Comparison of ENCODE assay signal across 10 mouse cellular contexts in genomic region chr5:125264700-125265099, GRCm38 (mm10).
DNase-seq lines count a peak whose midpoint lies in the region; ATAC-seq lines count a peak whose summit lies in the region.
"Had no signal": no experiment of that assay in that cellular context is flagged by ENCODE, and none has a peak within 500 bp of the region (broad histone marks: within the 10 kb centered on the region; RNA-seq: fewer than 3 reads in every experiment).

No protein-coding gene starts in this region.

- no peak overlapping the region for H3K4me2 ChIP-seq in embryonic facial prominence, embryonic 14.5 days (ENCODE audit: low read depth, low read length)
- H3K4me2 ChIP-seq in hindbrain, embryonic 16.5 days (ENCODE audit: low read length): no peak overlapping the region
- 0 out of 2 replicates have a peak overlapping the region, but pooled peaks have one; percentile 1 for H3K4me2 ChIP-seq in neural tube, embryonic 15.5 days
- H3K4me2 ChIP-seq: lung, embryonic 15.5 days had no signal

- H3K27ac ChIP-seq in embryonic facial prominence, embryonic 14.5 days (replicated peaks; ENCODE audit: low read depth, low read length): peak overlapping the region; percentile 33; the same call in 1 of the 2 replicates
- H3K27ac ChIP-seq in hindbrain, embryonic 16.5 days (ENCODE audit: low read depth, low read length): peak overlapping the region; percentile 76
- H3K27ac ChIP-seq in neural tube, embryonic 15.5 days (replicated peaks): peak overlapping the region; percentile 84
- H3K27ac ChIP-seq: lung, embryonic 15.5 days had no signal

- H3K27me3 ChIP-seq in embryonic facial prominence, embryonic 14.5 days (replicated peaks; ENCODE audit: control insufficient read depth, insufficient read depth, low read length): no peaks in the 10 kb centered on the region
- no peaks in the 10 kb centered on the region for H3K27me3 ChIP-seq in hindbrain, embryonic 16.5 days (replicated peaks; ENCODE audit: control insufficient read depth, insufficient read depth, low read length)
- no peaks in the 10 kb centered on the region for H3K27me3 ChIP-seq in neural tube, embryonic 15.5 days (replicated peaks)

- no peaks in the 10 kb centered on the region for H3K9me3 ChIP-seq in embryonic facial prominence, embryonic 14.5 days (ENCODE audit: control insufficient read depth, low read length)
- H3K9me3 ChIP-seq in hindbrain, embryonic 16.5 days (ENCODE audit: control insufficient read depth, low read length): no peaks in the 10 kb centered on the region
- H3K9me3 ChIP-seq in neural tube, embryonic 15.5 days (replicated peaks): no peaks in the 10 kb centered on the region
- H3K9me3 ChIP-seq: lung, embryonic 15.5 days had no signal

- H3K4me1 ChIP-seq in embryonic facial prominence, embryonic 14.5 days (ENCODE audit: control insufficient read depth, insufficient read depth, low read length): peaks cover 13% of the 10 kb centered on the region
- H3K4me1 ChIP-seq in hindbrain, embryonic 16.5 days (ENCODE audit: control insufficient read depth, insufficient read depth, low read depth, low read length): peaks cover 40% of the 10 kb centered on the region
- peaks cover 64% of the 10 kb centered on the region for H3K4me1 ChIP-seq in neural tube, embryonic 15.5 days

- H3K4me3 ChIP-seq in embryonic facial prominence, embryonic 14.5 days (ENCODE audit: low read depth, low read length): no peak overlapping the region
- no peak overlapping the region for H3K4me3 ChIP-seq in hindbrain, embryonic 16.5 days (ENCODE audit: low read length)
- no peak overlapping the region for H3K4me3 ChIP-seq in neural tube, embryonic 15.5 days (replicated peaks)
- H3K4me3 ChIP-seq: erythroblast, embryonic 14.5 days; lung, embryonic 15.5 days had no signal

- H3K36me3 ChIP-seq in embryonic facial prominence, embryonic 14.5 days (ENCODE audit: control insufficient read depth, insufficient read depth, low read length): no peaks in the 10 kb centered on the region
- H3K36me3 ChIP-seq in hindbrain, embryonic 16.5 days (ENCODE audit: control insufficient read depth, insufficient read depth, low read length): no peaks in the 10 kb centered on the region
- no peaks in the 10 kb centered on the region for H3K36me3 ChIP-seq in neural tube, embryonic 15.5 days
- H3K36me3 ChIP-seq: lung, embryonic 15.5 days had no signal

- WGBS in embryonic facial prominence, embryonic 14.5 days: 45% methylated on average over 17 of the region's 17 CpGs
- 17% methylated on average over 17 of the region's 17 CpGs for WGBS in hindbrain, embryonic 16.5 days
- 7% methylated on average over 17 of the region's 17 CpGs for WGBS in neural tube, embryonic 15.5 days

- DNase-seq in lung, postnatal 36 days: peak; percentile 49
- DNase-seq in lung, postnatal 14 days: no peak
- DNase-seq in embryonic facial prominence, embryonic 14.5 days (ENCODE audit: low spot score): no peak
- DNase-seq in layer of hippocampus, adult 9-11 months: no peak
- no peak for DNase-seq in spleen, postnatal 14 days (ENCODE audit: low spot score in 2 of 2)
- DNase-seq in natural killer cell, adult 2 months (ENCODE audit: low spot score in 2 of 2): no peak

- ATAC-seq in embryonic facial prominence, embryonic 14.5 days (ENCODE audit: low read depth): no peak
- peak; percentile 46 for ATAC-seq in hindbrain, embryonic 16.5 days
- ATAC-seq in neural tube, embryonic 15.5 days (ENCODE audit: low FRiP score): no peak

- H3K9ac ChIP-seq in embryonic facial prominence, embryonic 14.5 days (ENCODE audit: low read depth, low read length): no peak overlapping the region
- peak overlapping the region; percentile 2; the same call in 1 of the 2 replicates for H3K9ac ChIP-seq in hindbrain, embryonic 16.5 days (ENCODE audit: low read depth, low read length)
- no peak overlapping the region for H3K9ac ChIP-seq in neural tube, embryonic 15.5 days (replicated peaks)
- H3K9ac ChIP-seq: lung, embryonic 15.5 days had no signal

Comparison
In these comparisons a context has a peak if more than half of its experiments do, and no peak if none do; other contexts are left out.
1. H3K27ac ChIP-seq: peak in every context shown above with its lines; median percentile 84 in neural tube, embryonic 15.5 days; 76 in hindbrain, embryonic 16.5 days; 33 in embryonic facial prominence, embryonic 14.5 days.